Mouse (Mus musculus) hindbrain, postnatal 0 days (tissue): ENCODE results near the gene Itpkb. TPM values are rescaled to one million over a fixed set of nuclear protein-coding genes. Genes with fewer than 3 reads are reported as not detected.

Experiments
- ATAC-seq: fragments of 200-750 bp; cut with Nextera tagmentation; 2 replicates; pipeline ENCODE4 v1.8.0; 2017; ENCODE audit warnings: mild to moderate bottlenecking, moderate TSS enrichment, moderate library complexity
- DNase-seq: peaks from one replicate; pipeline ENCODE4 v3.0.0-alpha.2; 2015; ENCODE audit warnings: low spot score
- H3K27ac ChIP-seq: fragments of 300-500 bp; sonication (generic); 2 replicates; pipeline ENCODE4 v1.5.1; 2014; ENCODE audit warnings: mild to moderate bottlenecking
- H3K27me3 ChIP-seq: fragments of 300-500 bp; sonication (generic); 2 replicates; pipeline ENCODE4 v1.6.1; 2014; ENCODE audit warnings: low read length, mixed read lengths; ENCODE audit not compliant: insufficient read depth
- H3K36me3 ChIP-seq: fragments of 300-500 bp; sonication (generic); 2 replicates; pipeline ENCODE4 v1.6.1; 2014; ENCODE audit warnings: low read length, mixed read lengths; ENCODE audit not compliant: insufficient read depth
- H3K4me1 ChIP-seq: fragments of 300-500 bp; sonication (generic); 2 replicates; pipeline ENCODE4 v1.6.1; 2014; ENCODE audit warnings: antibody characterized with exemption, low read length, mixed read lengths; ENCODE audit not compliant: insufficient read depth
- H3K4me2 ChIP-seq: fragments of 300-500 bp; sonication (generic); 2 replicates; pipeline ENCODE4 v1.6.1; 2014; ENCODE audit warnings: low read depth, mild to moderate bottlenecking, low read length, moderate library complexity, mixed read lengths
- H3K4me3 ChIP-seq: fragments of 300-500 bp; sonication (generic); 2 replicates; pipeline ENCODE4 v1.5.1; 2014; ENCODE audit warnings: low read length
- H3K9ac ChIP-seq: fragments of 300-500 bp; sonication (generic); replicated peaks from 2 replicates; pipeline ENCODE4 v1.6.1; 2014; ENCODE audit warnings: mild to moderate bottlenecking, low read length, moderate library complexity, mixed read lengths
- H3K9me3 ChIP-seq: fragments of 300-500 bp; sonication (generic); 2 replicates; pipeline ENCODE4 v1.6.1; 2016; ENCODE audit warnings: low read length, mixed read lengths
- CTCF ChIP-seq: IDR thresholded peaks from 2 replicates; pipeline ENCODE4 v1.5.1; 2016; ENCODE audit warnings: antibody characterized with exemption, control low read depth, low read depth
- WGBS: fragments of 180-500 bp; shearing (Covaris S2); extraction: QIAGEN DNeasy Blood & Tissue Kit; methylation state at CpG from one replicate; pipeline ENCODE4 v1.1.7; 2014; 5-methylcytosine and 5-hydroxymethylcytosine counted together
- polyA plus RNA-seq: library from polyadenylated mRNA; unstranded; fragments of >200 nt; fragmentation: Nextera tagmentation; extraction: Ambion mirVana; gene quantifications from 2 replicates; pipeline ENCODE4 v1.2.1, GENCODE M21; 2015
- total RNA-seq: library from RNA; depleted of rRNA; stranded (reverse); fragments of >200 nt; gene quantifications from 2 replicates; pipeline ENCODE4 v1.2.3, GENCODE M21; 2014

The Itpkb gene
- total and polyA plus RNA-seq, 2 experiments from 2014 or later, result 4.1 to 19.0 TPM

GRCm38 (mm10) chr1:180428871-180429270, 98.6 kb downstream of the Itpkb start:
- DNase-seq, result no peak
- WGBS, result 72% methylated on average over 8 of the region's 8 CpGs
- no peak overlapping the region for H3K9ac ChIP-seq
- no peak overlapping the region for H3K4me3 ChIP-seq
- no peak for TF ChIP-seq CTCF
- no peaks in the 10 kb centered on the region for H3K36me3 ChIP-seq
- H3K4me2 ChIP-seq, result no peak overlapping the region
- H3K27me3 ChIP-seq, result no peaks in the 10 kb centered on the region
- no peak for ATAC-seq
- H3K9me3 ChIP-seq, result no peaks in the 10 kb centered on the region
- H3K27ac ChIP-seq, result no peak overlapping the region
- 0 out of 2 replicates have a peak, but pooled peaks cover 5% of the 10 kb centered on the region for H3K4me1 ChIP-seq

- Histone ChIP-seq H3K4me2 (no peak overlapping the region), H3K36me3 (no peaks in the 10 kb centered on the region), H3K4me1 (peaks cover 10% of the 10 kb centered on the region; the same call in 1 of the 2 replicates), H3K9ac (no peak overlapping the region), H3K4me3 (no peak overlapping the region), H3K9me3 (no peaks in the 10 kb centered on the region), H3K27me3 (no peaks in the 10 kb centered on the region), H3K27ac (no peak overlapping the region)
- ATAC-seq (no peak), DNase-seq (no peak)
- WGBS, result 80% methylated on average over 5 of the region's 5 CpGs
- no peak for TF ChIP-seq CTCF
These were observed 99.5 kb downstream of the Itpkb start for GRCm38 (mm10) chr1:180429819-180430218.

- H3K27me3 ChIP-seq, result no peaks in the 10 kb centered on the region
- ATAC-seq, result no peak
- DNase-seq, result peak; percentile 66
- TF ChIP-seq CTCF, result peak; percentile 58
- no peaks in the 10 kb centered on the region for H3K36me3 ChIP-seq
- no peak overlapping the region for H3K9ac ChIP-seq
- peaks cover 12% of the 10 kb centered on the region; the same call in 1 of the 2 replicates for H3K4me1 ChIP-seq
- WGBS, result 63% methylated on average over 12 of the region's 12 CpGs
- no peak overlapping the region for H3K4me2 ChIP-seq
- H3K4me3 ChIP-seq, result no peak overlapping the region
- no peaks in the 10 kb centered on the region for H3K9me3 ChIP-seq
- no peak overlapping the region for H3K27ac ChIP-seq
These were observed 101.5 kb downstream of the Itpkb start for GRCm38 (mm10) chr1:180431833-180432232.

DNA sequence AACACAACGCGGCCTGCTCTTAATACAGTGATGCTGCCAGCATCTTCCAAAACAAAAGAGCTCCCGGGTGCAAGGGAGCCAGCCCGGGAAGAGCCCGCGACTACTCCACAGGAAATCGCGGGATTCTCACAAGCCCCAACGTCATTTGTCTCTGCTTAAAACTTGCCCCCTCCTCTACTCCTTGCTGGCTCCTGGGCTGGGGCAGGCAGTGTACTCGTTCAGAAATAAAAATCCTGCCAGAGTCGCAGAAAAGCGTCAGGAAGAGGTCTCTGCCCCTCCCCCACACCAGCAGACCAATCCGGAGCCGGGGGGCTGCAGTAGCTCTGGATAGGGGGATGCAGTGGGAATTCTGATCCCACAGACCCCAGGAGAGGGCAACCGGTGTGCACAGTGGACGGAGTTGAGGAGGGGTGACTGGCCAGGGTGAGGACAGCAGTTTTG, 102.8 kb downstream of the Itpkb start:
- H3K4me2 ChIP-seq, result peak overlapping the region; percentile 59
- H3K9me3 ChIP-seq, result no peaks in the 10 kb centered on the region
- H3K9ac ChIP-seq, result peak overlapping the region; percentile 36
- no peak overlapping the region for H3K27ac ChIP-seq
- WGBS, result 2% methylated on average over 16 of the region's 16 CpGs
- peaks cover 12% of the 10 kb centered on the region; the same call in 1 of the 2 replicates for H3K4me1 ChIP-seq
- no peak for TF ChIP-seq CTCF
- peak overlapping the region; percentile 25 for H3K4me3 ChIP-seq
- H3K27me3 ChIP-seq, result no peaks in the 10 kb centered on the region
- ATAC-seq, result peak; percentile 41; the same call in 1 of the 2 replicates
- no peaks in the 10 kb centered on the region for H3K36me3 ChIP-seq
- DNase-seq, result peak; percentile 55

GRCm38 (mm10) chr1:180433796-180434566, 103.7 kb downstream of the Itpkb start:
- peak; percentile 98 for TF ChIP-seq CTCF
- Histone ChIP-seq H3K9ac (no peak overlapping the region), H3K27me3 (no peaks in the 10 kb centered on the region), H3K36me3 (no peaks in the 10 kb centered on the region), H3K4me2 (no peak overlapping the region), H3K4me1 (peaks cover 12% of the 10 kb centered on the region; the same call in 1 of the 2 replicates), H3K27ac (peak overlapping the region; percentile 36; the same call in 1 of the 2 replicates), H3K9me3 (no peaks in the 10 kb centered on the region), H3K4me3 (no peak overlapping the region)
- ATAC-seq, result peak; percentile 89
- DNase-seq, result peak; percentile 94
- 17% methylated on average over 7 of the region's 7 CpGs for WGBS

- WGBS, result 15% methylated on average over 9 of the region's 9 CpGs
- Histone ChIP-seq H3K27ac (no peak overlapping the region), H3K4me2 (no peak overlapping the region), H3K27me3 (no peaks in the 10 kb centered on the region), H3K4me1 (peaks cover 12% of the 10 kb centered on the region; the same call in 1 of the 2 replicates), H3K9me3 (no peaks in the 10 kb centered on the region), H3K4me3 (no peak overlapping the region), H3K36me3 (no peaks in the 10 kb centered on the region), H3K9ac (no peak overlapping the region)
- no peak for TF ChIP-seq CTCF
- DNase-seq, result no peak
- ATAC-seq, result no peak
These were observed 104.6 kb downstream of the Itpkb start for GRCm38 (mm10) chr1:180434925-180435324.

DNA sequence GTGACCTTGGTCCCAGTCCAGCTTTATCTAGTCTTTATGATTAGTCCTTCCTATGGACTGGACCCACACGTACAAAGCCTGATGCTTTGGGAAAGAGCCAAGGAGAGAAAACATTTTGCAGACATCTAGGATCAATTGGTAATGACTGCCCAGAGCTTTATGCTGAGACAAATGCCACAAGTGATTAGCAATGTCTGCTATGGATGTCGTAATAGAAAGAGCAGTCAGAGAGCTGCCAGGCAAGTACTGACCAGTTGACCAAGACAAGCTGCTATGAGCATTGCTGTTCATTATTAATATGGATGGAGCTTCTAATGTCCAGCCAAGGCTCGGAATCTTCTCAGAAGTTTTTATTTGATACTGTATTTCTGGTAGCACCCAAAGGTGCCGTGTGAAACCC, 109.2 kb downstream of the Itpkb start:
- H3K4me1 ChIP-seq, result peaks cover 5% of the 10 kb centered on the region; the same call in 1 of the 2 replicates
- ATAC-seq, result no peak

More for the DNA sequence above, 109.2 kb downstream of the Itpkb start:
- H3K9ac ChIP-seq, result no peak overlapping the region
- no peak overlapping the region for H3K27ac ChIP-seq
- H3K4me3 ChIP-seq, result no peak overlapping the region
- H3K36me3 ChIP-seq, result no peaks in the 10 kb centered on the region
- WGBS, result 76% methylated on average over 4 of the region's 4 CpGs
- H3K27me3 ChIP-seq, result no peaks in the 10 kb centered on the region
- no peak for DNase-seq
- TF ChIP-seq CTCF, result no peak
- no peaks in the 10 kb centered on the region for H3K9me3 ChIP-seq
- H3K4me2 ChIP-seq, result no peak overlapping the region
